Mouse (Mus musculus) embryonic facial prominence, embryonic 14.5 days (tissue): ENCODE data around the gene Hipk4. TPM values are rescaled to one million over a fixed set of nuclear protein-coding genes. Genes with fewer than 3 reads are reported as not detected.
A peak's percentile ranks its signal among the peaks of the same experiment; 100 is the strongest.

ENCODE experiments used
- ATAC-seq: fragments of 200-750 bp; cut with Nextera tagmentation; 2 replicates; pipeline ENCODE4 v1.8.0; 2017; ENCODE audit warnings: low read depth, moderate number of reproducible peaks, moderate TSS enrichment
- DNase-seq: peaks from one replicate; pipeline ENCODE4 v3.0.0-alpha.2; 2015; ENCODE audit warnings: low spot score
- H3K27ac ChIP-seq: fragments of 300-500 bp; sonication (generic); replicated peaks from 2 replicates; pipeline ENCODE4 v1.5.1; 2014; ENCODE audit warnings: low read depth, mild to moderate bottlenecking, low read length, moderate library complexity
- H3K27me3 ChIP-seq: fragments of 300-500 bp; sonication (generic); replicated peaks from 2 replicates; pipeline ENCODE4 v1.6.1; 2014; ENCODE audit warnings: low read length; ENCODE audit not compliant: control insufficient read depth, insufficient read depth
- H3K36me3 ChIP-seq: fragments of 300-500 bp; sonication (generic); 2 replicates; pipeline ENCODE4 v1.6.1; 2014; ENCODE audit warnings: low read length, mixed read lengths; ENCODE audit not compliant: control insufficient read depth, insufficient read depth
- H3K4me1 ChIP-seq: fragments of 300-500 bp; sonication (generic); 2 replicates; pipeline ENCODE4 v1.6.1; 2014; ENCODE audit warnings: antibody characterized with exemption, low read length; ENCODE audit not compliant: control insufficient read depth, insufficient read depth
- H3K4me2 ChIP-seq: fragments of 300-500 bp; sonication (generic); 2 replicates; pipeline ENCODE4 v1.6.1; 2014; ENCODE audit warnings: low read depth, mild to moderate bottlenecking, low read length, moderate library complexity, mixed read lengths
- H3K4me3 ChIP-seq: fragments of 300-500 bp; sonication (generic); 2 replicates; pipeline ENCODE4 v1.5.1; 2014; ENCODE audit warnings: low read depth, mild to moderate bottlenecking, low read length
- H3K9ac ChIP-seq: fragments of 300-500 bp; sonication (generic); 2 replicates; pipeline ENCODE4 v1.6.1; 2014; ENCODE audit warnings: low read depth, mild to moderate bottlenecking, low read length, moderate library complexity, mixed read lengths
- H3K9me3 ChIP-seq: fragments of 300-500 bp; sonication (generic); 2 replicates; pipeline ENCODE4 v1.6.1; 2016; ENCODE audit warnings: low read length; ENCODE audit not compliant: control insufficient read depth
- WGBS: fragments of 180-500 bp; shearing (Covaris S2); extraction: QIAGEN DNeasy Blood & Tissue Kit; methylation state at CpG from one replicate; pipeline ENCODE4 v1.1.7; 2014; 5-methylcytosine and 5-hydroxymethylcytosine counted together
- polyA plus RNA-seq: library from polyadenylated mRNA; unstranded; fragments of >200 nt; fragmentation: Nextera tagmentation; extraction: Ambion mirVana; gene quantifications from 2 replicates; pipeline ENCODE4 v1.2.1, GENCODE M21; 2014

The Hipk4 gene
- polyA plus RNA-seq, 1 experiment from 2014 or later, result 0.54 TPM

DNA sequence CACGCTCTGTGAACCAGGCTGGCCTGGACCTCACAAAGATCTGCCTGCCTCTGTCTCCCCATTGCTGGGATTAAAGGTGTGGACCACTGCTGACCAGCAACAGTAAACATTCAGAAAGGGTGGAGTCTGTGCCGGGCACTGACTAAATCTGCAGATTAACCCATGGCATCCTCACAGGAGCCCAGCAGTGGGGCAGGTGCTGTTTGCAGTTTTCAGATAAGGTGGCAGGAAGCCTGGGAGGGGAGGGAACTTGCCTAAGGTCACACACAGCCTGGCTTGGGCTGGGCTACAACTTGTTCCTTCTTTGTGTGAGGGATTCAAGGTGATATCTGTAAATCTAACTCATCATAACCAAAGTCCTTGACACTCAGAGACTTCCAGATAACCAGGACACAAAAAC is 17.5 kb downstream of the Hipk4 start:
- H3K4me2 ChIP-seq, result no peak overlapping the region
- H3K4me3 ChIP-seq, result no peak overlapping the region
- ATAC-seq (no peak), DNase-seq (no peak)
- H3K27me3 ChIP-seq, result no peaks in the 10 kb centered on the region
- H3K9me3 ChIP-seq, result no peaks in the 10 kb centered on the region
- H3K36me3 ChIP-seq, result peaks cover 44% of the 10 kb centered on the region
- no peak overlapping the region for H3K27ac ChIP-seq
- peaks cover 9% of the 10 kb centered on the region for H3K4me1 ChIP-seq
- no peak overlapping the region for H3K9ac ChIP-seq
- WGBS, result 79% methylated on average over 2 of the region's 2 CpGs

DNA sequence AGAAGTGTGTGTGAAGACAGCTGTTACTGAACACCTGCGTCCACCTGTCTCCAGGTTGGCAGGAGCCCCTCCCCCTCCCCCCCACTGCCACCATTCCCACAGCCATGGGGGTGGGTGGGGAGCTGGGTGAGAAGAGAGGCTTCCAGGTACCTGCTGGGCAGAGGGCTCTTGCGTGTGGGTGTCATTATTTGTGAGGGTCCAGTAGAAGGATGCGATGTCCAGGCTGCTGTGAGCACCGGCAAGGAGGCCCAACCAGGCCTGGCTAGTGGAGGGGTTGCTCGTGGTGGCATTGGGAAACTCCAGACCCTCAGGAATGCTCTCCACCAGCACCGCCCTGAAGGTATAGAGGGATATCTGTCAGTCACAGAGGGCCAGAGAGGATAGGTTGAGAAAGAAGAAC is 17.9 kb downstream of the Hipk4 start:
- Histone ChIP-seq H3K27me3 (no peaks in the 10 kb centered on the region), H3K9ac (no peak overlapping the region), H3K27ac (no peak overlapping the region), H3K4me2 (no peak overlapping the region), H3K4me3 (no peak overlapping the region), H3K36me3 (peaks cover 40% of the 10 kb centered on the region), H3K9me3 (no peaks in the 10 kb centered on the region), H3K4me1 (peaks cover 9% of the 10 kb centered on the region)
- whole genome bisulfite sequencing, result 92% methylated on average over 6 of the region's 6 CpGs
- ATAC-seq (no peak), DNase-seq (no peak)

DNA sequence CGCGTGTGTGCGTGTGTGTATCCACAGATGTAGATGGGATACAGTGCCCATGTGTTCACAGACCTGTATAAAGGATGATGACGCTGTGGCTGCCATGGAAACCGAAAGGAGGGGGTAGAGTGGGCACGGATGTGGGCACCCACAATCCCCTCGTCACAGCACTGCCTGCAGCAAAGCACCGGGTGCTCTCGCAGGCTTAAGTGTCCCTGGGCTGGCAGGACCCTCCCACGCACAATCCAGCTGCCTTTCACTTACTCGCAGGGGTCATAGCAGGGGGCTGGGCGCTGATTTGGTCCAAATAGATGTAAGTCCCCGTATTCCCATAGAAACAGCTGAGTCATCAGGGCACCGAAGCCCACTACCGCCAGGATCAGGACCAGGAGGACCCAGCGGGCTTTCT is 18.4 kb downstream of the Hipk4 start:
- DNase-seq (no peak), ATAC-seq (no peak)
- no peak overlapping the region for H3K27ac ChIP-seq
- no peak overlapping the region for H3K4me3 ChIP-seq
- peaks cover 9% of the 10 kb centered on the region for H3K4me1 ChIP-seq
- H3K36me3 ChIP-seq, result peaks cover 35% of the 10 kb centered on the region
- no peaks in the 10 kb centered on the region for H3K27me3 ChIP-seq
- H3K9ac ChIP-seq, result peak overlapping the region; percentile 69; the same call in 1 of the 2 replicates
- WGBS, result 88% methylated on average over 16 of the region's 16 CpGs
- H3K4me2 ChIP-seq, result 0 out of 2 replicates have a peak overlapping the region, but pooled peaks have one; percentile 92
- no peaks in the 10 kb centered on the region for H3K9me3 ChIP-seq

DNA sequence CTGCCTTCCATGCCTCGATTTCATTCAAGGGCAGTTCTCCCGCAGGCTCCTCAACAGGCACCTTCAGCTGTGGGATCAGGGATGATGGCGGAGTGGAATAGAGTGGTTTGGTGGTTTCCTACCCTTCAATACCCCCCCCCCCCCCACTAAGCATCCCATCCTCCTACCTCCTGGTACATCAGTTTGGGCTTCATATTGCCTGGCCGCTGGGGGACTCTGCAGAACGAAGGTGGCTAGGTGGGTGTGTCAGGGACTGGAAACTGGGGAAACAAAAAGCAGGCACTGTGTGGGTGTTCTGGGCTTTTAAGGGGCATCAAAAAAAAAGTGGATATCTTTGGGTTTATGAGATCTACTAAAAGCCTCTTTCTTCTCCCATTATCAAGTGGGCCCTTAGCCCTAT is 18.9 kb downstream of the Hipk4 start:
- Histone ChIP-seq H3K4me1 (peaks cover 9% of the 10 kb centered on the region), H3K27ac (no peak overlapping the region), H3K9me3 (no peaks in the 10 kb centered on the region), H3K27me3 (no peaks in the 10 kb centered on the region), H3K4me3 (peak overlapping the region; percentile 46), H3K9ac (peak overlapping the region; percentile 69), H3K4me2 (peak overlapping the region; percentile 92), H3K36me3 (peaks cover 30% of the 10 kb centered on the region)
- WGBS, result 66% methylated on average over 5 of the region's 5 CpGs
- no peak for ATAC-seq
- DNase-seq, result no peak

DNA sequence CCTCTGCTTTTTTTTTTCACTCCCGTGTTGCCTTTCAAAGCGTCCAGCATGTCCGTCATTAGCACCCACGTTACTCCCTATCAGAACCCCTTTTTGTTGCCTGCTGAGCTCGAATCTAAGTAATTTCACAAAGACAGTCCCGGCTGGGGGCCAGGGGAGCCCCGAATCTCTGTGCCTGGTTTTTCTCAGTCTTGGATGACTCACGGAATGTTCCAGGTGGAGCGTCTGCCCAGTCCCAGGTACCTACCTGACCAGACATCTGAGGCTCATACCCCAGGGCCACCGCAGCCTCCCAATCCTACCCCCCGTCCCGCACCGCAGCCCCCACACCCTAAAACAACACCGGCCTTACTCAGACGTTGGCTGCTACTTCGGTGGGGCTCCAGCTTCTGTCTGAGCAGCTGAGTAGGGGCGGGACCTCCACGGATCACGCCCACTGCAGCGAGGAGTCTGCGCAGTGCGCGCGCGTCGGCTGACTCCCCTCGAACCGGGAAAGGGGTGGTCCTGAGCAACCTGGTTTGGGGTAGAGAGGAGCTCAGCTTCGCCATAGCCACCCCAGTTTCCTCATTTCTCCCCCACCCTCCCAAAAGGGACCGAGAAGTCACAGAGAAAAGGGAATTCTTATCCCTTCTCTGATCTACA is 19.4 kb downstream of the Hipk4 start:
- Histone ChIP-seq H3K9me3 (no peaks in the 10 kb centered on the region), H3K27me3 (no peaks in the 10 kb centered on the region), H3K4me3 (peak overlapping the region; percentile 46), H3K9ac (peak overlapping the region; percentile 69), H3K36me3 (peaks cover 24% of the 10 kb centered on the region), H3K4me1 (peaks cover 9% of the 10 kb centered on the region), H3K27ac (no peak overlapping the region; the same call in 1 of the 2 replicates), H3K4me2 (peak overlapping the region; percentile 92)
- peak; percentile 96 for ATAC-seq
- WGBS, result 1% methylated on average over 30 of the region's 30 CpGs
- DNase-seq, result peak; percentile 92

DNA sequence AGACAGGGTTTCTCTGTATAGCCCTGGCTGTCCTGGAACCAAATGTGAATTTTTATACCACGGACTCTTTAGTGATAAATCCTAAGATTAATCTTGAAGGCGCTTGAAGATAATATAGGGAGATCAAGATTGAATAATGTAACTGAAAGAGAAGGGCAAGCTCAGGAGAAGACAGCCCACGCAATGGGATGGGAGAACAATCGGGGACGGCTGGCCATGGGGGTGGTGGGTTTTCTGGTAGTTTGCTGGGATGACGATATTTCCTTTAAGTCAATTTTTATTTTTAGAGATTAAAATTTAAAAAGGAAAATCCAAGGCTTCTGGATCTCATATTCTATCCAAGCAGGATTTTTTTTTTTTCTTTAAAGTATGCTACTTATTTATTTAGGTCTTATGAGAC is 20.0 kb downstream of the Hipk4 start:
- no peak overlapping the region; the same call in 1 of the 2 replicates for H3K27ac ChIP-seq
- DNase-seq (no peak), ATAC-seq (peak; percentile 19)
- H3K4me3 ChIP-seq, result peak overlapping the region; percentile 46
- peaks cover 9% of the 10 kb centered on the region for H3K4me1 ChIP-seq
- no peaks in the 10 kb centered on the region for H3K9me3 ChIP-seq
- WGBS, result 53% methylated on average over 6 of the region's 6 CpGs
- peak overlapping the region; percentile 69 for H3K9ac ChIP-seq
- no peaks in the 10 kb centered on the region for H3K27me3 ChIP-seq
- peaks cover 21% of the 10 kb centered on the region; the same call in 1 of the 2 replicates for H3K36me3 ChIP-seq
- peak overlapping the region; percentile 92 for H3K4me2 ChIP-seq

DNA sequence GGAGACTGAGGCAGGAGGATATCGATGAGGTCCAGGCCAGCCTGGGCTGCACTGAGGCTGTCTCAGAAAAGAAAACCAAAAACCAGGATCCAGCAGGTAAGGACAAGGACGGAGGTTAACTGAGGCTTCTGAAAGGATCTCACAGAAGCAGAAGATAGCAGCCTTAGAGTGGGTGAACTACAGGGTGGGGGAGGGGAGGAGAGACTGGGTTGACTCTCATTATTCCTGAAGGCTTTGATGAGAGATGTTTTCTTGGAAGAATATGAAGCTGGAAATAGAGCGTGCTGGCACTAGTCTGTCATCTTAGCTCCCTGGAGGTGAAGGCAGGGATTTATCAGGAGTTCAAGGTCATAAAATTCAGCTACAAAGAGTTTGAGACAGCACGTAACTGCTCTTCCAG is 20.8 kb downstream of the Hipk4 start:
- WGBS, result 81% methylated on average over 4 of the region's 4 CpGs
- no peaks in the 10 kb centered on the region for H3K9me3 ChIP-seq
- H3K4me1 ChIP-seq, result peaks cover 9% of the 10 kb centered on the region
- H3K9ac ChIP-seq, result no peak overlapping the region; the same call in 1 of the 2 replicates
- ATAC-seq (no peak), DNase-seq (no peak)
- peaks cover 13% of the 10 kb centered on the region; the same call in 1 of the 2 replicates for H3K36me3 ChIP-seq
- H3K27ac ChIP-seq, result no peak overlapping the region
- no peak overlapping the region for H3K4me3 ChIP-seq
- no peak overlapping the region for H3K4me2 ChIP-seq
- H3K27me3 ChIP-seq, result no peaks in the 10 kb centered on the region

DNA sequence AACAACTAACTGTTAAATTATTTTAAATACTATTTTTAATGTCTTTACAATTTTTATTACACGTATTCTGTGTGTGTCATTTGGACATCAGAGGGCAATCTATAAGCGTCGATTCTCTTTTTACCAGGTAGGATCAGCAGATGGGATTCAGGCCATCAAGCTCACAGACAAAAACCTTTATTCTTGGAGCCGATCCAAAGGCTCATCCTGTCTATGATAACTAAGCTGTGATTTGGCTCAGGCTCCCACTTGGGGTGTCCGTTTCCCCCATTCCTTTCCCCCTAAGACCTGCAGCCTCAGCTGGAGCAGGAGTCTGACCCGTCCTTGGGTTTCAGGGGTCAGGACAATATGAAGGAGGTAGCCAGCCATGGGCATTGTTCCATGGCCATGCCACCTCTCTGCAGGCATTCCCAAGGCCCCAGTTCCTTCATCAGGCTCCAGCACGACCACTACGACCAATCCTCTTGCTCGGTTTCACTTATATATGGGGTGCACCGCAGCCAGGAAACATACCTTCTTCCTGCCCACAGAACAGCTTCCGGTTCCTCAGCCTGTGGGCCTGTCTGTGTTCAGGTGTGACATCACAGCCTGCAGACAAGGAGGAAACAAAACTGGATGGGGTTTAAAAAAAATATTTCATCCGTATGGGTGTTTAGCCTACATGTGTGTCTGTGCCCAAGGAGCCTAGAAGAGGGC is 21.8 kb downstream of the Hipk4 start:
- Histone ChIP-seq H3K36me3 (0 out of 2 replicates have a peak, but pooled peaks cover 4% of the 10 kb centered on the region), H3K9me3 (no peaks in the 10 kb centered on the region), H3K27me3 (no peaks in the 10 kb centered on the region), H3K4me1 (peaks cover 9% of the 10 kb centered on the region), H3K4me3 (no peak overlapping the region), H3K4me2 (no peak overlapping the region), H3K9ac (no peak overlapping the region), H3K27ac (no peak overlapping the region)
- WGBS, result 86% methylated on average over 12 of the region's 12 CpGs
- ATAC-seq (no peak), DNase-seq (no peak)
